Mouse (Mus musculus): ENCODE results near the gene Kank2.

Gene Kank2

DNA sequence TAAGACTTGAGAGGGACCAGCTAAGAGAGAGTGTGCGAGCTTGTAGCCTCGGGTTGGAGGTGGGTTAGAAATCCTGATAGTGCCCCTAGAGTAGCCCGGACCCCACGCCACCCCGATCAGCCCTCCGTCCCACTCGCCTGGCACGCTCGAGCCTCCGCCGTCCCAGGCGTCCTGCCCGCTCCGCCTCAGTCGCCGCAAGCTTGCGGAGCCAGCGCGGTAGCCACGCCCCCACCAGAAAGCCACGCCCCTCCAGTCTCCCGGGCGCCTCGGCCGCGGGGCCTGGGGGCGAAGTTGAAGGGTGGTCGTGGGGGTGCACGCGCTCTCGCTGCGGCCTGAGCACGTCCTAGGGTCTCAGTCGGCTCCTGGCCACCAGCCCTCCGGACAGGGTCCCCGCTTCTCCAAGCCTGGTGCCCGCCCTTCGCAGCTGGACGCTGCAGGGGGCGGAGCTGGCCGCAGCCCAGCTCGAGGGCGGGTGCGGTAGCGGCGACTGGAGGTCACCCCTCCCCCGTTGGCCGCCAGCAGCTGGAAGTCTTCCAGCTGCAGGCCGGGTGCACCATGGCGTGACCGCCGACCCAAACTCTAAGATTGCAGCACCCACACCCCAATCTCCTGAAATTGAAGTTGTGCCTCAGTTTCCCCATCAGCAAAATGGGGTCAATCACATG is at the start of gene Kank2:
Gene Kank2, minus strand, starts transcription at position 400 of the 665 bp plus-strand sequence.
- peak; percentile 82 for DNase-seq (ENCODE audit: low read depth, low spot score)

DNA sequence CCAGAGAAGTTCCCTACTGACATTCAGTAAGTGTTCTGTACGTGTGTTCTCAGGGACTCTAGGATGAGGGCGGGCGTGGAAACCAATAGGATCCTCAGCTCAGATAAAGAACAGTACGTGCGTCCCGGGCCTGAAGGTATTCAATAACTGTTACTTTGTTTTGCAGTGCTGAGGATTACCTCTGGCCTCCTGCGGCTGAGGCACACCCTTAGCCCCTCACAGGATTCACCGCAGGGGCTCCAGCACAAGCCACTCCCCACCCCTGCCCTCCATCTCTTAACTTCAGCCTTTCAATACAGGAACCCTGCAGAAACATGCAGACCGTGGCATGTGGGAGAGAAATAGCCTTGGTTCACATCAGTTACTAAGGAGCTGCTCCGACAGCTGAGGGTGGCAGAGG is 49.4 kb upstream of the Kank2 start:
- no peak for DNase-seq (ENCODE audit: low read depth, low spot score)

GRCm38 (mm10) chr9:21847425-21847824 is 48.9 kb upstream of the Kank2 start:
- DNase-seq (ENCODE audit: low read depth, low spot score), result no peak

- DNase-seq (ENCODE audit: low read depth, low spot score), result no peak
Measured at GRCm38 (mm10) chr9:21846755-21847341, 48.3 kb upstream of the Kank2 start.

DNA sequence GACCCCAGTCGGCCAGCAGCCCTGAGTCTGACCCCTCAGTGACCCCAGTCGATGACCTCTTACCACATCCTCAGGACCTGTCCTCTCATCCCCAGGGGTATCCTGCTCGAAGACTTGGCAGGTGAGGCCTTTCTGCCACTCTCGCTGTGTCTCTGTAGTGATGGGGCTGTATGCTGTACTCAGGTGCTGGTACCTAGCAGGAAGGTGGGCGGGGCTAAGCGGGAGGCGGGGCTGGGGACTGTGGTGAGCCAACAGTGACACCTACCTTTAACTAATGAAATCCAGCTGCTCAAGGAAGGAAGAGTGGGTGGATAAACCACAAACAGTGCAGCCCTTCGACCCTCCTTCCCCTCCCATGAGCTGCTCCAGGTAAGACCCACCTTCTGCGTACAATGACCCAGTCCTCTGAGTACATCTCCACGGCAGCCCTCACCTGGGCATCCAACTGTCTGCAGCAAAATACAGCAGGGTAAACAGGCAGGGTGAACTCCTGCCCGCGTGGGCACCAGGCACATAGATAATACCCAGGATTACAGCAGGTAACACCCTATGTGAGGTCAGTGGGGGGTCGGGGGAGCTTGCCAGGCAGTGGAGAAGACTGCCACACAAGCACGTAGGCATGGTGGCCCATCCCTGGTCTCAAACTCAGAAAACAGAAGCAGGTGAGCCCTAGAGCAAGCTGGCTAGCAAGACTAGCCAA is 47.0 kb upstream of the Kank2 start:
- peak; percentile 44 for DNase-seq (ENCODE audit: low read depth, low spot score)

DNA sequence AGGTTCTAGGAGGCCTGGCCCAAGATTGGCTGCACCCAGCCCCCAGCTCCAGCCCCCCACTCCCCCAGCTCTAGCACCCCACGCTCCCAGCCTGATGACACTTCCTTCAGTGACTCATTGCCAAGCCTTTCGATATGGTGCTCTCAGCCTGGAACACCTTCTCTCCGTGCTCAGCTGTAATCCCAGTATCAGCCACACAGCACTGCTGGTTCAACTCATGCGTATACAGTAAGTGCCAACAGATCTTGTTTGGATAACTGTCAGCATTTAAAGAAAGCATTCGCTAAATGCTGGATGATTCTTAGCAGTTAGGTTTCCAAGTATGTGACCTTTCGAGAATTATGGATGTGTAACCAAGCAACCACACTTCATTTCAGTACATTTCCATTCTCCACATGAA is 44.5 kb upstream of the Kank2 start:
- DNase-seq (ENCODE audit: low read depth, low spot score), result no peak

DNA sequence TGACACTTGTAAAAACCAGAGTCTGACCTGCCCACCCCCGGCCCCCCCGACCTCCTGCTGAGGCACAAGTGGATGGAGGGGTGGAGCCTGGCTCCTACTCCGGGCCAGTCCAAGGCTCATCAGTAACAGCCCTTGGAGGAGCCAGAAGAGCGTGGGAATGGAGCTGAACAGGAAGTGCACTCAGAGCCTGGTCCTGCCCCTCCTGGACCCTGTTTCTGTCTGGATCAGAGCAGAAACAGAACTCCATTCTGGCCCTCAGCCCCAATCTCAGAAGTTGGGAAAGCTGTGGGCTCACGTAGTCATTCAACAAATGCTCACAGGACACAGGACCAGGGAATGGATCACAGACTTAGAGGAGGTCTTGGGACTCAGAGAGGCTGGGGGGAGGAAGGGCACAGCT is 43.8 kb upstream of the Kank2 start:
- no peak for DNase-seq (ENCODE audit: low read depth, low spot score)

DNA sequence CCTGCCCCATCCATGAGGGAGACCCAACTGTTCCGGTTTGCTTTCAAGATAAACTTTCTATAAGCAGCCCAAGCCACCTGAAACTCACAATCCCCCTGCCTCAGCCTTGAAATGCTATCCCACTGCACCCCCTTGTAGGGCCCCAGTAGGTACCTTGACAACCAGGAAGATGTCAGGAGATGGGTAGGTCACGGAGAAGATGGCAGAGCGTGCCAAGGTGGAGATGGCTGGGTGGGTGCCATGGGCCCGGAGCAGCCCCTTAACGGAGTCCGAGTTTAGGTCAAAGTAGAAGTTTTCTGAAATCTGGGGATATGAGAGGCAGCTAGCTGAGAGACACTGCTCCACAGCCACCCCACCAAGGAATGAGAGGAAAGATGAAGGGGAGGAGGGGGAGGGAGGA is 42.8 kb upstream of the Kank2 start:
- no peak for DNase-seq (ENCODE audit: low read depth, low spot score)

- peak; percentile 73 for DNase-seq (ENCODE audit: low read depth, low spot score)
Measured at GRCm38 (mm10) chr9:21840115-21840787, 41.7 kb upstream of the Kank2 start.

- DNase-seq (ENCODE audit: low read depth, low spot score), result no peak
Measured at GRCm38 (mm10) chr9:21837690-21838089, 39.1 kb upstream of the Kank2 start.

- DNase-seq (ENCODE audit: low read depth, low spot score), result no peak
Measured at GRCm38 (mm10) chr9:21835258-21835912, 36.8 kb upstream of the Kank2 start, which contains the start of gene Angptl8. Angptl8 (plus strand) TSS chr9:21835510.

- no peak for DNase-seq (ENCODE audit: low read depth, low spot score)
Measured at GRCm38 (mm10) chr9:21831558-21832240, 33.2 kb upstream of the Kank2 start.

DNA sequence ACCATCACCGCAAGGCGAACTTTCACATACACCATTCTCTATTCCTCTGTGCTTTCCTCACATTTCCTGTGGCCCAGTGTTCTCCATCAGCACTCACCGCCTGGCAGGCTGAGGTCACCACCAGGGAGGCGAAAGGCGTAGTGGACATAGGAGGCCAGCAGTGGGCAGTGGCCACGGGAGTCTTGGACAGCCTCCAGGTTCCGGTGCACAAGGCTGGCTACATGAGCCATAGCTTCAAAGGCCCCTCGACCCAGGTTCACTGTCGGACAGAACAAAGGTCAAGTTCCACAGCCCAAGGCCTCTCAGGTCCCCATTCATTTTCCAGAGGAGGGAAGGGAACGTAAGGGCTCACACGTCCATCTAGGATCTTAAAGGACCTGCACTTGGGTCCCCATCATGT is 32.4 kb upstream of the Kank2 start:
- no peak for DNase-seq (ENCODE audit: low read depth, low spot score)

- no peak for DNase-seq (ENCODE audit: low read depth, low spot score)
Measured at GRCm38 (mm10) chr9:21830461-21830850, 31.9 kb upstream of the Kank2 start.

DNA sequence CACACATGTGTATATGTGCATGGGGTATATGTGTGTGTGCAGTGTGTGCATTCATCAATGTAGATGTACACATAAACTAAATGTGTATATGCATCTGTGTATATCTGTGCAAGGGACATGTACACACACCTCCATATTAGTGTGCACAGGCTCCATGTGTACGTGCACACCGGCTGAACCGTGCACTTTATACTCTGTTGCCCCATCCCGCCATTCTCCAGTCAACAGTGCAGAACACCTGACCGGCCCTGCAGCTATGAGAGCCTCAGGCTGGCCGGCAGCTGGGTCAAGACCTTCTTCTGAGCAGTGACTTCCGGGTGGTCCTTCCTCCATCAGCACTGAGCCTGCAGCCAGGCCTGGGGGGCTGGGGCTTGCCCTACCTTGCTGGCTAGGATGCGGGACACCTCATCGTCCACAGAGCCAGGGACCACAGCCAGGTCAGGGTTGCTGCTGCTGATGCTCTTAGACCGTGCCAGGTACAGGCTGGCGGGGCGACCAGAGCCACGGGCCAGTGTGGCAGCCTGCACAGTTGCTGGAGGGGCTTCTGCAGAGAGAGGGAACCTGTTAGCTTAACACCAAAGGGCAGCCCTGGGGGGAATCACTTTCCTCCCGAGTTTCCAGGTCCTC is 31.4 kb upstream of the Kank2 start:
- DNase-seq (ENCODE audit: low read depth, low spot score), result no peak

DNA sequence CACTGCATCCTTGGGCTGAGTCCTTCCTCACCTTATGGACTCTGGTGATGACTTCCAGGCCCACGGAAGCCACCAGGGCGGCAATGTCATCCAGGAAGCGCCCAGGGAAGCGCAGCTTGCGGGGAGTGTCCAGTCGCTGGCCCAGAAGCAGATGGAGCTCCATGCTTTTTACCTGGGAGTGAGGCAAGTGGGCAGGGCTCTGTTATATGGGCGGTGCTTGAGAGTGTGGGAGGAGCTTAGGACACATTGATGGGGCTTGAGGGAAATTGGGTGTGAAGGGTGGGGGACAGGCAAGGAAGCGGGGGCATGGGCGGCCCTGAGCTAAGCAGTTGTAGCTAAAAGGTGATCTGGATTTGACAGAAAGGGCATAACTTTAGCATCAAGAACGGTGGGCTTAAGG is 25.8 kb upstream of the Kank2 start:
- DNase-seq (ENCODE audit: low read depth, low spot score), result no peak

GRCm38 (mm10) chr9:21823957-21824356 is 25.4 kb upstream of the Kank2 start:
- no peak for DNase-seq (ENCODE audit: low read depth, low spot score)

DNA sequence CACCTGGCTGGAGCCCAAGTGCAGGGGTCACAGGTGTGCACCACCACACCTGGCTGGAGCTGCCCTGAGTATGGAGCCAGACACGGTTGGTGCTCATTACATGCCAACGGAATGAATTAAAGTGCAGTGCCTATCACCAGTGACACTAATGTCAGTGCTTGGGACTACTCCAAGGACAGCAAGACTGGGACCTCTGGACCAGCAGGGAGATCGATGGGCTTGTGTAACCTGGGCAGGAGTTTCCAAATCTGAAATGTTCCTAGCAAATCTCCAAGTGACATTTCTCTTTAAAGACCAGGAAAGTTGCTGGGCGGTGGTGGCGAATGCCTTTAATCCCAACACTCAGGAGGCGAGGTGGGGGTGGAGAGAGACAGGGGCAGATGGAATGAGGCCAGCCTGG is 24.1 kb upstream of the Kank2 start:
- DNase-seq (ENCODE audit: low read depth, low spot score), result no peak

DNA sequence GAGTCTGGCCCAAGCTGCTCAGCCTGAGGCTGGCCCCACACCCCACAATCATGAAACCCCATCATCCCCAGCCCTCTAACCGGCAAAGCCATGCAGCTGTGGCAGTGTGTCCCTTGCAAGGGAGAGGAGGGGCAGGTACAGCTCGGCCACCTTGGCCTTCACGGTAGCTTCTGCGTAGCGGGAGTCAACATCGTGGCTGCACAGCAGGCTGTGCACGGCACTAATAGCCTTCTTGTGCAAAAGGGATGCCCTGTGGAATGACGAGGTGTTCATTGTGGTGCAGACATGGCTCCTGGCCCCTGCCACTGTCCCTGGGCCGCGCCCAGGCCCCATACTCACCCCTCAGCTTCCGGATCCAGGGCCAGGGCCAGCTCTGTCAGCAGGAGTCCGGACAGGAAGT is 21.6 kb upstream of the Kank2 start:
- DNase-seq (ENCODE audit: low read depth, low spot score), result no peak

GRCm38 (mm10) chr9:21819181-21819729 is 20.7 kb upstream of the Kank2 start:
- DNase-seq (ENCODE audit: low read depth, low spot score), result no peak

DNA sequence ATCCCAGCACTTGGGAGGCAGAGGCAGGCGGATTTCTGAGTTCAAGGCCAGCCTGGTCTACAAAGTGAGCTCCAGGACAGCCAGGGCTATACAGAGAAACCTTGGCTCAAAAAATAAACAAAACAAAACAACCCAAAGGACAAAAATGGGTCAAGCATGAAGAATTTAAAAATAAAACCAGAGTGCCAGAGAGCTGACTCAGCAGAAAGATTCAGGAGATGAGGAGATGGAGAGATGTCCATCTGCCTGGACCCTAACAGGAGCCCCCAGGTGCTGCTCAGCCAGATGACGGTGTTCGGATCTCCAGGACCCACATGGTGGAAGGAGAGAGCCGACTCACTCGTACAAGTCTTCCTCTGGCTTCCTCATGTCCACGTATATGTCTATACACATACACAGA is 20.0 kb upstream of the Kank2 start:
- no peak for DNase-seq (ENCODE audit: low read depth, low spot score)
